Mouse (Mus musculus) CH12.LX (cell line): ENCODE data around the gene Comt.

Experiments
- CTCF ChIP-seq, 2 experiments: IDR thresholded peaks in 1 of 2; conservative IDR thresholded peaks in 1 of 2; 2 replicates each; pipeline ENCODE4 v1.5.1; 2011 to 2012; ENCODE audit warnings: low read depth in 2 of 2, low read length in 2 of 2, improper control_type of control experiment in 1 of 2, inconsistent platforms in 1 of 2, mild to moderate bottlenecking in 1 of 2, moderate library complexity in 1 of 2
- ELF1 ChIP-seq: IDR thresholded peaks from 2 replicates; pipeline ENCODE4 v1.6.1; 2014; ENCODE audit warnings: low read depth, mild to moderate bottlenecking, inconsistent platforms, low read length, improper control_type of control experiment
- ETS1 ChIP-seq: conservative IDR thresholded peaks from 2 replicates; pipeline ENCODE4 v1.6.1; 2012; ENCODE audit warnings: low read depth, mild to moderate bottlenecking, inconsistent platforms, low read length, improper control_type of control experiment, moderate library complexity
- KAT2A ChIP-seq: IDR thresholded peaks from 2 replicates; pipeline ENCODE4 v1.6.1; 2012; ENCODE audit warnings: low read length, improper control_type of control experiment, inconsistent platforms; ENCODE audit not compliant: insufficient replicate concordance
- MAZ ChIP-seq: IDR thresholded peaks from 2 replicates; pipeline ENCODE4 v1.6.1; 2012; ENCODE audit warnings: low read depth, mild to moderate bottlenecking, inconsistent platforms, low read length, improper control_type of control experiment, moderate library complexity
- MEF2A ChIP-seq: IDR thresholded peaks from 2 replicates; pipeline ENCODE4 v1.6.1; 2014; ENCODE audit warnings: low read depth, mild to moderate bottlenecking, inconsistent platforms, low read length, improper control_type of control experiment, borderline replicate concordance
- MYC ChIP-seq: IDR thresholded peaks from 2 replicates; pipeline ENCODE4 v1.6.1; 2011; ENCODE audit warnings: low read depth, mild to moderate bottlenecking, improper control_type of control experiment, low read length
- POLR2A ChIP-seq: IDR thresholded peaks from 2 replicates; pipeline ENCODE4 v1.6.1; 2011; ENCODE audit warnings: low read depth, mild to moderate bottlenecking, improper control_type of control experiment, low read length
- RAD21 ChIP-seq: IDR thresholded peaks from 2 replicates; pipeline ENCODE4 v1.6.1; 2011; ENCODE audit warnings: low read depth, mild to moderate bottlenecking, low read length, improper control_type of control experiment, moderate library complexity
- TCF12 ChIP-seq: IDR thresholded peaks from 2 replicates; pipeline ENCODE4 v1.6.1; 2014; ENCODE audit warnings: low read depth, mild to moderate bottlenecking, inconsistent platforms, low read length, improper control_type of control experiment
- USF1 ChIP-seq: IDR thresholded peaks from 2 replicates; pipeline ENCODE4 v1.6.1; 2014; ENCODE audit warnings: low read depth, mild to moderate bottlenecking, inconsistent platforms, low read length, improper control_type of control experiment
- ZMIZ1 ChIP-seq: IDR thresholded peaks from 2 replicates; pipeline ENCODE4 v1.6.1; 2012; ENCODE audit warnings: low read depth, mild to moderate bottlenecking, inconsistent platforms, low read length, improper control_type of control experiment

- TF ChIP-seq KAT2A (no peak), CTCF (conservative IDR thresholded peaks at IDR 0.05 in 1 of 2, IDR thresholded peaks at IDR 0.05 in 1 of 2; ENCODE audit: low read depth in 2 of 2, low read length in 2 of 2) (no peak), USF1 (no peak), POLR2A (no peak), ETS1 (no peak), MEF2A (no peak), ELF1 (no peak), RAD21 (no peak), MAZ (no peak), MYC (no peak), TCF12 (no peak), ZMIZ1 (no peak)
Measured at GRCm38 (mm10) chr16:18387704-18388582, 38.7 kb downstream of the Comt start.
